Mouse (Mus musculus) lung, adult 2 months (tissue): ENCODE results near the gene Babam2.

Experiments
- CTCF ChIP-seq: fragments of 200-500 bp; IDR thresholded peaks from 2 replicates; pipeline ENCODE4 v1.5.1; 2011; ENCODE audit warnings: mild to moderate bottlenecking, low read length, control low read depth; ENCODE audit not compliant: insufficient read depth
- POLR2A ChIP-seq: fragments of 200-500 bp; IDR thresholded peaks from 2 replicates; pipeline ENCODE4 v1.6.1; 2011; ENCODE audit warnings: low read depth, mild to moderate bottlenecking, control low read depth, low read length, borderline replicate concordance; ENCODE audit errors: extremely low read depth

GRCm38 (mm10) chr5:31713841-31714264, 16.4 kb downstream of the Babam2 start:
- no peak for TF ChIP-seq POLR2A
- no peak for TF ChIP-seq CTCF
